Mouse (Mus musculus): ENCODE results near the gene Nlgn3.

Gene Nlgn3

GRCm38 (mm10) chrX:101299055-101299454 is at the start of gene Nlgn3:
Gene Nlgn3 (plus strand): TSS chrX:101299168.
- no peak for DNase-seq (ENCODE audit: low spot score)

- DNase-seq (ENCODE audit: low spot score) = peak; percentile 89
Observed at GRCm38 (mm10) chrX:101253952-101254729, 44.8 kb upstream of the Nlgn3 start, which contains the start of gene Foxo4. Gene Foxo4 (plus strand): TSS chrX:101254528.

- no peak for DNase-seq (ENCODE audit: low spot score)
Observed at GRCm38 (mm10) chrX:101254740-101255139, 44.2 kb upstream of the Nlgn3 start.

GRCm38 (mm10) chrX:101256603-101257002 is 42.4 kb upstream of the Nlgn3 start:
- DNase-seq (ENCODE audit: low spot score) = no peak

GRCm38 (mm10) chrX:101260441-101261325 is 38.3 kb upstream of the Nlgn3 start:
- no peak for DNase-seq (ENCODE audit: low spot score)

- no peak for DNase-seq (ENCODE audit: low spot score)
Observed at GRCm38 (mm10) chrX:101263892-101264291, 35.1 kb upstream of the Nlgn3 start, which contains the start of gene Gm614. Gene Gm614 (minus strand): TSS chrX:101263992.

GRCm38 (mm10) chrX:101266631-101267030 is 32.3 kb upstream of the Nlgn3 start:
- DNase-seq (ENCODE audit: low spot score) = no peak

GRCm38 (mm10) chrX:101268025-101268754 is 30.8 kb upstream of the Nlgn3 start, which contains the start of gene Il2rg:
Gene Il2rg (minus strand): TSS chrX:101268255.
- no peak for DNase-seq (ENCODE audit: low spot score)

GRCm38 (mm10) chrX:101268755-101269124 is 30.2 kb upstream of the Nlgn3 start, which contains the start of gene Gm20489:
Gene Gm20489 (minus strand): TSS chrX:101269023.
- no peak for DNase-seq (ENCODE audit: low spot score)

- no peak for DNase-seq (ENCODE audit: low spot score)
Observed at GRCm38 (mm10) chrX:101273410-101273809, 25.6 kb upstream of the Nlgn3 start.

- DNase-seq (ENCODE audit: low spot score) = peak; percentile 88
Observed at GRCm38 (mm10) chrX:101273875-101274738, 24.9 kb upstream of the Nlgn3 start, which contains the start of gene Med12. Gene Med12 (plus strand): TSS chrX:101274030.

GRCm38 (mm10) chrX:101282813-101283212 is 16.2 kb upstream of the Nlgn3 start:
- no peak for DNase-seq (ENCODE audit: low spot score)

- peak; percentile 47 for DNase-seq (ENCODE audit: low spot score)
Observed at GRCm38 (mm10) chrX:101285534-101285933, 13.4 kb upstream of the Nlgn3 start.

GRCm38 (mm10) chrX:101285953-101286670 is 12.9 kb upstream of the Nlgn3 start:
- DNase-seq (ENCODE audit: low spot score) = no peak

GRCm38 (mm10) chrX:101287543-101287942 is 11.4 kb upstream of the Nlgn3 start:
- no peak for DNase-seq (ENCODE audit: low spot score)

- DNase-seq (ENCODE audit: low spot score) = no peak
Observed at GRCm38 (mm10) chrX:101288432-101288831, 10.5 kb upstream of the Nlgn3 start.

GRCm38 (mm10) chrX:101289037-101289436 is 9.9 kb upstream of the Nlgn3 start:
- DNase-seq (ENCODE audit: low spot score) = no peak

- DNase-seq (ENCODE audit: low spot score) = no peak
Observed at GRCm38 (mm10) chrX:101290111-101290510, 8.9 kb upstream of the Nlgn3 start.

- DNase-seq (ENCODE audit: low spot score) = no peak
Observed at GRCm38 (mm10) chrX:101299473-101300426, 782 bp downstream of the Nlgn3 start.

Measured in adipocyte (in vitro differentiated cells).